Mouse (Mus musculus) midbrain, embryonic 12.5 days (tissue): ENCODE measurements around the gene Ptk7. TPM values are rescaled to one million over a fixed set of nuclear protein-coding genes. Genes with fewer than 3 reads are reported as not detected.
A peak's percentile ranks its signal among the peaks of the same experiment; 100 is the strongest.

Source experiments
- ATAC-seq: fragments of 200-750 bp; cut with Nextera tagmentation; 2 replicates; pipeline ENCODE4 v1.8.0; 2017; ENCODE audit warnings: low read depth, moderate TSS enrichment, moderate library complexity; ENCODE audit not compliant: low FRiP score
- H3K27ac ChIP-seq: fragments of 300-500 bp; sonication (generic); replicated peaks from 2 replicates; pipeline ENCODE4 v1.5.1; 2016; ENCODE audit warnings: mild to moderate bottlenecking
- H3K27me3 ChIP-seq: fragments of 300-500 bp; sonication (generic); 2 replicates; pipeline ENCODE4 v1.6.1; 2016; ENCODE audit warnings: mild to moderate bottlenecking
- H3K36me3 ChIP-seq: fragments of 300-500 bp; sonication (generic); 2 replicates; pipeline ENCODE4 v1.6.1; 2016
- H3K4me1 ChIP-seq: fragments of 300-500 bp; sonication (generic); 2 replicates; pipeline ENCODE4 v1.6.1; 2016
- H3K4me2 ChIP-seq: fragments of 300-500 bp; sonication (generic); replicated peaks from 2 replicates; pipeline ENCODE4 v1.6.1; 2016; ENCODE audit warnings: mild to moderate bottlenecking, moderate library complexity
- H3K4me3 ChIP-seq: fragments of 300-500 bp; sonication (generic); 2 replicates; pipeline ENCODE4 v1.5.1; 2016; ENCODE audit warnings: mild to moderate bottlenecking
- H3K9ac ChIP-seq: fragments of 300-500 bp; sonication (generic); replicated peaks from 2 replicates; pipeline ENCODE4 v1.6.1; 2016; ENCODE audit warnings: mild to moderate bottlenecking, moderate library complexity
- H3K9me3 ChIP-seq: fragments of 300-500 bp; sonication (generic); 2 replicates; pipeline ENCODE4 v1.6.1; 2016; ENCODE audit warnings: mild to moderate bottlenecking
- WGBS: fragments of 180-500 bp; shearing (Covaris S2); methylation state at CpG from one replicate; pipeline ENCODE4 v1.1.7; 2016; 5-methylcytosine and 5-hydroxymethylcytosine counted together
- polyA plus RNA-seq: library from polyadenylated mRNA; unstranded; fragments of >200 nt; fragmentation: Nextera tagmentation; extraction: Ambion mirVana; gene quantifications from 2 replicates; pipeline ENCODE4 v1.2.1, GENCODE M21; 2016

The Ptk7 gene
- polyA plus RNA-seq, 1 experiment from 2014 or later: 63.4 TPM

DNA sequence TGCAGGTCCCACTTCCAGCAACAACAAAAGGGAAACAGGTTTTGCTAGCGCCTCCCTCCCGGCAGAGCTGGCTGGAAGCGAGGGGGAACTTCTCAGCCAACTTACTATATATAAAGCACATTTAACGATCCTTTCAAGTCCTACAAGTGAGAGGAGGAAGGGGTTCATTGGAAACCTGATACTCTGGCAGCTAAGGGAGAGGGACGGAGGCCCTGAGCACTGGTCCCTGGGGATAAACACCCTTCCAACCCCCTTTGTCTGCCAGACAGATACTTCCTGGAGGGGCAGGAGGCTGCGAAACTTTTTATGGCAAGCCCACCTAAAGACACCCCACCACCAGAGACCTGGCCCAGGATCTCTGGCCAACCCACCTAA lies 10.9 kb downstream of the Ptk7 start:
- no peak for ATAC-seq
- H3K4me3 ChIP-seq: no peak overlapping the region
- peak overlapping the region; percentile 81 for H3K27ac ChIP-seq
- H3K27me3 ChIP-seq: no peaks in the 10 kb centered on the region
- H3K4me1 ChIP-seq: peaks cover 60% of the 10 kb centered on the region
- H3K4me2 ChIP-seq: peak overlapping the region; percentile 34
- H3K9ac ChIP-seq: 0 out of 2 replicates have a peak overlapping the region, but pooled peaks have one; percentile 41
- H3K9me3 ChIP-seq: no peaks in the 10 kb centered on the region
- 11% methylated on average over 6 of the region's 6 CpGs for WGBS
- H3K36me3 ChIP-seq: no peaks in the 10 kb centered on the region

DNA sequence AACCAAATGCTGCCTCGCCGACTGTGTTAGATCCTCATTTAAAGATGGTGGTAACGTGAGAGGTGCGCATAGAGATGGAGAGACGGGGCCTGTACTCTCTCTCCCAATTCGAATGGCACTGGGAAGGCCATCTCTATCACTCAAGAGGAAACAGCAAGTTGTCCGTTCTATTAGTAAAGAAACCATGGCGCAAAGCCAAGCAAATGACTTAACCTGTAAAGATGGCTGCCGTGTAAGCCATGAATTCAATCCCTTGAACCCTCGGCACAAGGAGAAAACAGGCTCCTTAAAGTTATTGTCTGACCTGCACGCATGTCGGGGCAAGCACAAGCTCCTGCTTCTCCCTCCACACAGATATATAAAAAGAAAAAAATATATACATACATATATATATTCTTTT lies 11.5 kb downstream of the Ptk7 start:
- no peak overlapping the region for H3K4me3 ChIP-seq
- H3K27ac ChIP-seq: peak overlapping the region; percentile 81; the same call in 1 of the 2 replicates
- no peaks in the 10 kb centered on the region for H3K36me3 ChIP-seq
- ATAC-seq: no peak
- H3K27me3 ChIP-seq: no peaks in the 10 kb centered on the region
- 73% methylated on average over 12 of the region's 12 CpGs for WGBS
- peaks cover 60% of the 10 kb centered on the region for H3K4me1 ChIP-seq
- no peaks in the 10 kb centered on the region for H3K9me3 ChIP-seq
- H3K9ac ChIP-seq: no peak overlapping the region
- H3K4me2 ChIP-seq: peak overlapping the region; percentile 34; the same call in 1 of the 2 replicates

DNA sequence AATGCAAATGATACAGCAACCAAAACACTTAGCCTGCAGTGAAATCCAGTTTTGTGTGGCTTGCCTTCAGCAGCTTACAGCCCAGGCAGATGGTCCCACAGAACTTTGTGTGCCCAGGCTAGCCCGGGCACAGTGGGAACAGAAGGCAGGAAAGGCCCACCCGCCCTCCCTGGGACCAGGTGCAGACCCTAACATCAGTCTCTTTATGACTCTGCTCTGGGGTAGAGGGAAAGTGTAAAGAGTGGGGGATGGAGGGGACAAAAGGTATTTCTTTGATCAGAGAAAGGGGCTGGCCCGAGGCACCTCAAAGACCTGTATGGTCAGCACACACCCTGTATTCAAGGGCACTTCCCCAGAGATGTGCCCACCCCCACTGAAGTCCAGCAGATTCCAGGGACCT lies 16.1 kb downstream of the Ptk7 start:
- no peaks in the 10 kb centered on the region for H3K27me3 ChIP-seq
- 53% methylated on average over 3 of the region's 3 CpGs for WGBS
- H3K4me1 ChIP-seq: peaks cover 51% of the 10 kb centered on the region
- H3K9ac ChIP-seq: 0 out of 2 replicates have a peak overlapping the region, but pooled peaks have one; percentile 11
- no peak overlapping the region for H3K4me2 ChIP-seq
- no peaks in the 10 kb centered on the region for H3K9me3 ChIP-seq
- H3K36me3 ChIP-seq: 0 out of 2 replicates have a peak, but pooled peaks cover 2% of the 10 kb centered on the region
- ATAC-seq: no peak
- H3K27ac ChIP-seq: peak overlapping the region; percentile 52; the same call in 1 of the 2 replicates
- H3K4me3 ChIP-seq: no peak overlapping the region

DNA sequence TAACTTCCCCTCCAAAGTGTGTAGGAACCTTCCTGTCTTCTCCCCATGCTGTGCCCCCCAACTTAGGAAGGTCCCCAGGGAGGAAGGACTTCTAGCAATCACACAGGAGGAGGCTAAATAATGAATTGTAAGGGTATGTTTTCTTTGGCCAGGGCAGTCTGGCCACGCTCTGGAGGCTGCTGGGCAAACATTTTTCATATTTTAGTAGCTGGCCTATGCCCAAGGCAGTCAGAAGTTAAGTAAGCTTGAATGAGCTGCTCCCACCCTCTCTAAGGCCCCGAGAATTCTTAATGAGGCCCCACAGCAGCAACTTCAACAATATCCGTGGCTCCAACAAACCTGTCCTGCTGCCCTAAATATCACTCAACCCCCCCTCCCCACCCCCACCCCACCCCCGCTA lies 16.5 kb downstream of the Ptk7 start:
- H3K27ac ChIP-seq: no peak overlapping the region; the same call in 1 of the 2 replicates
- no peaks in the 10 kb centered on the region for H3K9me3 ChIP-seq
- no peak overlapping the region for H3K9ac ChIP-seq
- peaks cover 47% of the 10 kb centered on the region for H3K4me1 ChIP-seq
- no peaks in the 10 kb centered on the region for H3K27me3 ChIP-seq
- WGBS: 56% methylated on average over 4 of the region's 4 CpGs
- no peak overlapping the region for H3K4me2 ChIP-seq
- H3K36me3 ChIP-seq: 0 out of 2 replicates have a peak, but pooled peaks cover 2% of the 10 kb centered on the region
- no peak overlapping the region for H3K4me3 ChIP-seq
- no peak for ATAC-seq

DNA sequence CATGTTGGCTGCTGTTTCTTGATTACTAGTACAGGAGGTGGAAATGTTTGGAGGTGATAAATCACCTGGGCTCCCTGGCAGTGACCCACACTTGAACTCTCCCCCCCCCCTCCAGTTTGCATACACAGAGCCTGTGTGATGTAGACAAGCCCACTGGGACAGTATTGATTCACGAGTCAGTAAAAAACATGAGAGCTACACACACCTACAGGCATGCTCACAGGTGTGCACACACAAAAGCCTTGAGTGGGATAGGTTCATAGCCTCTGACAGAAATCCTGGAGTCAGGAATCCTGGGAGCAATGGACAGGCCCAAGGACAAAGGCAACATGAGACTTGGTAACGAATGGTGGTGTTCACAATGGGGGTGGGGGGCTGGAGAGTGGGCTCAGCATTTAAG lies 17.1 kb downstream of the Ptk7 start:
- H3K4me1 ChIP-seq: peaks cover 40% of the 10 kb centered on the region
- no peak overlapping the region for H3K4me2 ChIP-seq
- no peak overlapping the region for H3K4me3 ChIP-seq
- no peak for ATAC-seq
- 80% methylated on average over 2 of the region's 2 CpGs for WGBS
- H3K27ac ChIP-seq: no peak overlapping the region
- H3K36me3 ChIP-seq: 0 out of 2 replicates have a peak, but pooled peaks cover 2% of the 10 kb centered on the region
- H3K9ac ChIP-seq: no peak overlapping the region
- no peaks in the 10 kb centered on the region for H3K27me3 ChIP-seq
- H3K9me3 ChIP-seq: no peaks in the 10 kb centered on the region

DNA sequence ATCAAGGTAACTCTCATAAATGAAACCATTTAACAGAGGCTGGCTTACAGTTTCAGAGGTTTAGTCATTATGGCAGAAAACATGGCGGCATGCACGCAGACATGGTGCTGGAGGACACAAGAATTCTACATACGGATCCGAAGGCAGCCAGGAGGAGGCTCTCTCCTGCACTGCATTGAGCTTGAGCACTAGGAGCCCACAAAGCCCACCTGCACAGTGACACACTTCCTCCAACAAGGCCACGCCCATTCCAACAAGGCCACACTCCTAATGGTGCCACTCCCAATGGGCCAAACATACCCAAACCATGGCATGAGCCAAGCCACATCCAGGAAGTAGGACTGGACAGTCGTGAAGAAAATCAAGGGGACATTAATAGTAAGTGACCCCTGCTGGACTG lies 18.0 kb downstream of the Ptk7 start:
- H3K9ac ChIP-seq: no peak overlapping the region
- no peaks in the 10 kb centered on the region for H3K9me3 ChIP-seq
- H3K4me2 ChIP-seq: no peak overlapping the region
- peaks cover 35% of the 10 kb centered on the region for H3K4me1 ChIP-seq
- H3K27ac ChIP-seq: no peak overlapping the region
- no peaks in the 10 kb centered on the region for H3K27me3 ChIP-seq
- H3K36me3 ChIP-seq: 0 out of 2 replicates have a peak, but pooled peaks cover 2% of the 10 kb centered on the region
- no peak overlapping the region for H3K4me3 ChIP-seq
- ATAC-seq: no peak
- WGBS: 95% methylated on average over 6 of the region's 6 CpGs

DNA sequence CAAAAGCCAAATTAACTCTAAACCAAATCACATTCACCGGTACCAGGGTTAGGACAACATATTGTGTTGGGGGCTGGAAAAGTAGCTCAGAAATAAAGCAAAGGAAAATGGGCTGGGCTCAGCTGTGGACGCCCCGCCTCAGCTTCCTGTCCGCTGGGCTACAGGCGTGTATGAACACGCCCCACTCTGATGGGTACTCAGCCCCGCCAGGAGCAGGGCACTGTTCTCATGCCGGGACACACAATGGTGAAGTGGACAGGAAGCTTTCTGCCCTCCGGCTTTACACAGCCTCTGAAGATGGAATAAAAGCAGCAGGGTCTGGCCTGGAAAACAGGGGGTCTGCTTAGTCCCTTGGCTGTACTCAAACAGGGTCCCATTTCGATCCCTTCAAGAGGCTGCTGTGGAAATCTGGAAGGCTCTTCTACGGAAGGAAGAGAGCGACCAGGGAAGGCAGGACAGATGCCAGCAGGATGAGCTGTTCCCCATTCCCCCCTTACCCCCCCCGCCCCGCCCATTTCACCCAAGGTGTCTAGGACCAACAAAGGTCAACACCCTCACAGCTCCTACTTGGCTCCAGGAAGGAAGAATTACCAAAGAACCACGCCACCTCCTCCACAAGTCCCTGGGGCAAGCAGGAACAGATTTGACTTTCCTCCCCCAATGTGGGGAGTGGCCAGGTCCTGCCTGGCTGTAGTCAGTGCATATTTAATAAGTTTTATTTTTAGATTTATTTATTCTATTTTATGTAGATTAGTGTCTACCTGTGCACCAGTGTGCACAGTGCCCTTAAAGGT lies 19.4 kb downstream of the Ptk7 start:
- ATAC-seq: no peak
- H3K9ac ChIP-seq: no peak overlapping the region
- WGBS: 67% methylated on average over 15 of the region's 15 CpGs
- peak overlapping the region; percentile 25; the same call in 1 of the 2 replicates for H3K27ac ChIP-seq
- peaks cover 41% of the 10 kb centered on the region for H3K4me1 ChIP-seq
- H3K4me3 ChIP-seq: no peak overlapping the region
- H3K9me3 ChIP-seq: no peaks in the 10 kb centered on the region
- H3K27me3 ChIP-seq: no peaks in the 10 kb centered on the region
- H3K36me3 ChIP-seq: 0 out of 2 replicates have a peak, but pooled peaks cover 2% of the 10 kb centered on the region
- no peak overlapping the region for H3K4me2 ChIP-seq

DNA sequence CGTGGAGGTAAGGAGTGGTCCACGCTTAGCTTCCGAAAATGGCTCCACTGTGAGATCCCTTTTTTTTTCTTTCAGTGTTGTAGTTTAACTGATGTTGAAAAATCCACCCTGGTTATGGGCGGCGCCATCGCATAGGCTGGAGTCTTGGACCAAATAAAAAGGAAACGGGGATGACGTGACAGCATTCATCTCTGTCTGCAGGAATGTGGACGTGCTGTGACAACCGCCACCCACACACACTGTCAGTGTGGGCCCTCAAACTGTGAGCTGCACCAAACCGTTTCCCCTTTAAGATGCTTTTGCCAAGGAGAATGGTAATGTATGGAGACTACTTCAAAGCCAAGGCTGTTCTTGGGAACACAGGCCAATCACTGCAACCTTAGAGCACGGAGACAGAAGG lies 23.3 kb downstream of the Ptk7 start:
- Histone ChIP-seq H3K4me1 (peaks cover 24% of the 10 kb centered on the region), H3K27ac (peak overlapping the region; percentile 52; the same call in 1 of the 2 replicates), H3K4me2 (no peak overlapping the region), H3K27me3 (no peaks in the 10 kb centered on the region), H3K36me3 (0 out of 2 replicates have a peak, but pooled peaks cover 2% of the 10 kb centered on the region), H3K9me3 (no peaks in the 10 kb centered on the region), H3K4me3 (no peak overlapping the region), H3K9ac (no peak overlapping the region)
- ATAC-seq: no peak
- WGBS: 81% methylated on average over 12 of the region's 12 CpGs

DNA sequence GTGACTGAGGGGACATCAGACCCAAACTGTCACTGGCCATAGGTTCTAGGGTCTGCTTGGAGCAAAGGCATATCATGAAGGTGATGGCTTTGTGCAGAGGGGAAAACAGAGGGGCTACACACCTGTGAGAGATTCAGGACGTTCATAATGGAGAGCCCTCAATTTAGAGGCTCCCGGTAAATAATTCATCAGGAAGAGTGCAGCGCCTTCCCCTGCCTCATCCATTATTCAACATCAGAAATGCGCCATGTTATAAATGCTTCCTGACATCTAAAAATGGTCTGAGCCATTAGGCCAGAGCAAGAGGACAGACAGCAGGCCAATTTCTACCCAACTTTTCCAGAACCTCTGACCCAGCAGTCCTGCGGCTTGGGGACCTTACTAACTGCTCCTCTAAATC lies 24.2 kb downstream of the Ptk7 start:
- H3K9ac ChIP-seq: no peak overlapping the region
- H3K27ac ChIP-seq: peak overlapping the region; percentile 52
- H3K4me1 ChIP-seq: peaks cover 20% of the 10 kb centered on the region
- no peak overlapping the region for H3K4me2 ChIP-seq
- 56% methylated on average over 5 of the region's 5 CpGs for WGBS
- no peaks in the 10 kb centered on the region for H3K9me3 ChIP-seq
- H3K27me3 ChIP-seq: no peaks in the 10 kb centered on the region
- no peaks in the 10 kb centered on the region for H3K36me3 ChIP-seq
- no peak overlapping the region for H3K4me3 ChIP-seq
- ATAC-seq: no peak; the same call in 1 of the 2 replicates

DNA sequence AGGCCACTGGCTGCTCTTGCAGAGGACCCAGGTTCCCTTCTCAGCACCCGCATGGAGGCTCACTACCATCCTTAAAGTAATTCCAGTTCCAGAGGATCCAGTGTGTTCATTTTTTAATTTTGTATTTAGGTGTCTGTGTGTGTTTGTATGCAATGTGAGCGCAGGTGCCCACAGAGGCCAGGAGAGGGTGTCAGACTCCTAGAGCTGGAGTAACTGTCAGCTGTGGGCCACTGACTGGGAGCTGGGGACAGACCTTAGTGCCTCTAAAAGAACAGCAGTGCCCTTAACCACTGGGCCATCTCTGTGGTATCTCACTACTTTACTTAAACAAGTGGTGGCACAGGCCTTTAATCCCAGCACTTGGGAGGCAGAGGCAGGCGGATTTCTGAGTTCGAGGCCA lies 26.1 kb downstream of the Ptk7 start:
- WGBS: 95% methylated on average over 4 of the region's 4 CpGs
- 0 out of 2 replicates have a peak, but pooled peaks cover under 1% of the 10 kb centered on the region for H3K36me3 ChIP-seq

DNA sequence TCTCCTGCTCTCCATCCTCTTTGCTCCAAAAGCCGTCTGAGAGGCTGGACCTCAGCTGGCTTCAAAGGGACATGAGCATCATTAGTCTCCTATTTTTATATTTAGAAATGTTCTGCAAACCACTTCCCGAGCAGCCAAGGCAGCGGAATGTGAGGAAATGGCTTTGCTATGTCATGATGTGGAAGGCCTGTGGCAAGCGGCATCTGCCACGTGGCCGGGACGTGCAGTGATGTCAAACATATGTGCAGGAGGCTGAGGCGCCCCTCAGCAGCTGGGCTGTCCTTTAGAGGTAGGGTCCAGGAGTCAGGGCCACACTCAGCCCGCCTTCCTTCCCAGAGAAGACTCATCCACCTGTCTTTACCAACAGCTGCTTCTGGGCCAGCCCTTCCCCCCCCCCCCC lies 27.1 kb downstream of the Ptk7 start:
- ATAC-seq: no peak
- no peak overlapping the region for H3K9ac ChIP-seq
- H3K4me2 ChIP-seq: no peak overlapping the region
- H3K9me3 ChIP-seq: no peaks in the 10 kb centered on the region
- H3K4me1 ChIP-seq: peaks cover 17% of the 10 kb centered on the region
- H3K36me3 ChIP-seq: 0 out of 2 replicates have a peak, but pooled peaks cover 6% of the 10 kb centered on the region
- 89% methylated on average over 9 of the region's 9 CpGs for WGBS
- H3K27me3 ChIP-seq: no peaks in the 10 kb centered on the region
- H3K27ac ChIP-seq: no peak overlapping the region
- no peak overlapping the region for H3K4me3 ChIP-seq

More for the DNA sequence above, 26.1 kb downstream of the Ptk7 start:
- H3K4me1 ChIP-seq: peaks cover 17% of the 10 kb centered on the region
- no peak overlapping the region for H3K9ac ChIP-seq
- ATAC-seq: no peak
- no peak overlapping the region for H3K4me2 ChIP-seq
- H3K27ac ChIP-seq: no peak overlapping the region
- no peaks in the 10 kb centered on the region for H3K27me3 ChIP-seq
- no peak overlapping the region for H3K4me3 ChIP-seq
- no peaks in the 10 kb centered on the region for H3K9me3 ChIP-seq

DNA sequence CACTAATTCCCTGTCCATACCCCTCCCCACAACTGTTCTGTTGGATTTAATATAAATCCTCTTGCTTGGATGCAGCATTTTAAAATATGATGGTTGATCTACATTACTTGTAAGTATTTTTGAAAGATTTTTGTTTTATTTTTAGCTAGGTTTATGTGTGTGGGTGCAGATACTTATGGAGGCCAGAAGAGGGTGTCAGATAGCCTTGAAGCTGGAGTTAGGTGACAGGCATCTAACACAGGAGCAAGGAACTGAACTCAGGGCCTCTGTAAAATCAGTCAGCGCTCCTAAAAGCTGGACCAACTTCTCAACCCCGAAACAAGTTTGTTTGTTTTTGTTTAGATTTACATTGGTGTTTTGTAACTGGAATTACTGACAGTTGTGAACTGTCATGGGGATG lies 28.7 kb downstream of the Ptk7 start:
- H3K27ac ChIP-seq: no peak overlapping the region
- no peak overlapping the region for H3K4me3 ChIP-seq
- 92% methylated on average over 2 of the region's 2 CpGs for WGBS
- no peaks in the 10 kb centered on the region for H3K27me3 ChIP-seq
- 0 out of 2 replicates have a peak, but pooled peaks cover 6% of the 10 kb centered on the region for H3K36me3 ChIP-seq
- H3K4me2 ChIP-seq: no peak overlapping the region
- no peaks in the 10 kb centered on the region for H3K9me3 ChIP-seq
- no peak overlapping the region for H3K9ac ChIP-seq
- peaks cover 14% of the 10 kb centered on the region for H3K4me1 ChIP-seq
- ATAC-seq: no peak
